Mouse (Mus musculus) lung, embryonic 16.5 days (tissue): ENCODE data around the gene Trpt1. TPM values are rescaled to one million over a fixed set of nuclear protein-coding genes. Genes with fewer than 3 reads are reported as not detected.

Experiments used
- ATAC-seq: fragments of 200-750 bp; cut with Nextera tagmentation; 2 replicates; pipeline ENCODE4 v1.8.0; 2017; ENCODE audit warnings: low read depth, mild to moderate bottlenecking, moderate library complexity
- H3K27ac ChIP-seq: fragments of 300-500 bp; sonication (generic); 2 replicates; pipeline ENCODE4 v1.5.1; 2014; ENCODE audit warnings: mild to moderate bottlenecking, control low read depth, low read length
- H3K27me3 ChIP-seq: fragments of 300-500 bp; sonication (generic); 2 replicates; pipeline ENCODE4 v1.6.1; 2014; ENCODE audit warnings: low read depth, low read length, mixed read lengths; ENCODE audit not compliant: control insufficient read depth, insufficient read depth
- H3K36me3 ChIP-seq: fragments of 300-500 bp; sonication (generic); 2 replicates; pipeline ENCODE4 v1.6.1; 2014; ENCODE audit warnings: low read length; ENCODE audit not compliant: control insufficient read depth, insufficient read depth
- H3K4me1 ChIP-seq: fragments of 300-500 bp; sonication (generic); replicated peaks from 2 replicates; pipeline ENCODE4 v1.6.1; 2014; ENCODE audit warnings: low read length, mixed read lengths; ENCODE audit not compliant: control insufficient read depth, insufficient read depth
- H3K4me2 ChIP-seq: fragments of 300-500 bp; sonication (generic); 2 replicates; pipeline ENCODE4 v1.6.1; 2014; ENCODE audit warnings: low read depth, low read length, control low read depth
- H3K4me3 ChIP-seq: fragments of 300-500 bp; sonication (generic); 2 replicates; pipeline ENCODE4 v1.5.1; 2014; ENCODE audit warnings: mild to moderate bottlenecking, low read length, control low read depth
- H3K9ac ChIP-seq: fragments of 300-500 bp; sonication (generic); 2 replicates; pipeline ENCODE4 v1.6.1; 2014; ENCODE audit warnings: low read length, control low read depth
- H3K9me3 ChIP-seq: fragments of 300-500 bp; sonication (generic); 2 replicates; pipeline ENCODE4 v1.6.1; 2016; ENCODE audit warnings: low read length; ENCODE audit not compliant: control insufficient read depth
- WGBS: fragments of 180-500 bp; shearing (Covaris S2); extraction: QIAGEN DNeasy Blood & Tissue Kit; methylation state at CpG from one replicate; pipeline ENCODE4 v1.1.7; 2014; 5-methylcytosine and 5-hydroxymethylcytosine counted together
- polyA plus RNA-seq: library from polyadenylated mRNA; unstranded; fragments of >200 nt; fragmentation: Nextera tagmentation; extraction: Ambion mirVana; gene quantifications from 2 replicates; pipeline ENCODE4 v1.2.1, GENCODE M21; 2015

Gene Trpt1
- 10.9 and 12.3 TPM in 2 replicates for polyA plus RNA-seq

DNA sequence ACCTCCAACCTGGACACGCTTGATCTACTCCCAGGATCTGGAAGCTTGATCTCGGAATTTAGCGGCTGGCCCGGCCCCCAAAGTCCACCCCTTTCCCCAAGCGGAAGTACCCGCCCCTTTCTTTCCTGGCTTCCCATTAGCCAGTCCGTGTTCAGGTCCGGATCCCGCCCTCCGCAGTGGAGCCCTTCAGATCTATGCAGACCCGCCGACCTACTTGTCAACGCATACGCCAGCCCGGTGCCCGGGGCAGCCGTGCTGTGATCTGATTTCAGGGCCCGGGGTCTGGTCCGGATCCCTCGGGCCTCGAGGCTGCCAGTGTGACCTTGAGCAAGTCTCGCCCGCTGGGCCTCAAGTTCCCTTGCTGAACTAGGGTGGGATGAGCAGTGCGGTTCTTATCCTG lies at the start of gene Trpt1, which contains the start of gene Nudt22:
Gene Trpt1 (plus strand): TSS at position 126 of the 400 bp plus-strand sequence.
Gene Nudt22 (minus strand): TSS at position 112 of the 400 bp plus-strand sequence.
- H3K36me3 ChIP-seq = peaks cover 11% of the 10 kb centered on the region
- no peaks in the 10 kb centered on the region for H3K9me3 ChIP-seq
- no peaks in the 10 kb centered on the region for H3K27me3 ChIP-seq
- H3K4me1 ChIP-seq = peaks cover 29% of the 10 kb centered on the region
- WGBS = under 1% methylated on average over 24 of the region's 24 CpGs
- ATAC-seq = peak; percentile 81
- H3K27ac ChIP-seq = peak within 1 kb of the TSS; percentile 81
- H3K4me3 ChIP-seq = peak within 1 kb of the TSS; percentile 73
- H3K9ac ChIP-seq = peak within 1 kb of the TSS; percentile 82
- peak within 1 kb of the TSS; percentile 80 for H3K4me2 ChIP-seq

GRCm38 (mm10) chr19:6947742-6948141 lies 48.2 kb upstream of the Trpt1 start:
- no peak overlapping the region for H3K4me3 ChIP-seq
- no peaks in the 10 kb centered on the region for H3K27me3 ChIP-seq
- H3K27ac ChIP-seq = no peak overlapping the region
- H3K4me1 ChIP-seq = peaks cover 18% of the 10 kb centered on the region
- WGBS = 51% methylated on average over 4 of the region's 4 CpGs
- H3K9me3 ChIP-seq = no peaks in the 10 kb centered on the region
- H3K9ac ChIP-seq = no peak overlapping the region
- no peaks in the 10 kb centered on the region for H3K36me3 ChIP-seq
- no peak for ATAC-seq
- no peak overlapping the region for H3K4me2 ChIP-seq

- WGBS = 78% methylated on average over 4 of the region's 4 CpGs
- Histone ChIP-seq H3K4me3 (no peak overlapping the region), H3K27ac (no peak overlapping the region), H3K4me2 (no peak overlapping the region), H3K27me3 (no peaks in the 10 kb centered on the region), H3K4me1 (peaks cover 18% of the 10 kb centered on the region), H3K9me3 (no peaks in the 10 kb centered on the region), H3K36me3 (no peaks in the 10 kb centered on the region), H3K9ac (no peak overlapping the region)
- no peak for ATAC-seq
Measured at GRCm38 (mm10) chr19:6948186-6948585, 47.7 kb upstream of the Trpt1 start.

DNA sequence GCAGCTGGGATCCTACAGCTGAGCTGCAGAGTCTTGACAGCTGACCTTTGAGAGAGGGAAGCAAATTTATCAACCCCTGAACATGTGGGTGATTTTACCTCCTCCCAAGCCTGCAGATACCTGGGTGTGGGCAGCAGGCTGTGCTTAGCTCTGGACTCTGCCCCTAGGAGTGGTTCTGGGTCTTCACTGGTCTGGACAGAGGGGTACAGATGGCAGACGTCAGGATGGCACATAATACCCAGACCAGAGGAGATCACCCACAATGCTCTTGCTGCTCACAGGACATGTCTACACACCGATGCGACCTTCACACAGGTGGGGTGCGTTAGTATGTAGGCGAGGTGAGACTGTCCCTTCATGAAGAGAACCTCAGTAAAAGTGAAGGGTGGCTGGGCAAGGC lies 46.4 kb upstream of the Trpt1 start:
- ATAC-seq = no peak
- Histone ChIP-seq H3K36me3 (no peaks in the 10 kb centered on the region; the same call in 1 of the 2 replicates), H3K27me3 (no peaks in the 10 kb centered on the region), H3K9ac (no peak overlapping the region), H3K4me2 (no peak overlapping the region), H3K4me1 (peaks cover 21% of the 10 kb centered on the region), H3K27ac (no peak overlapping the region), H3K9me3 (no peaks in the 10 kb centered on the region), H3K4me3 (no peak overlapping the region)
- WGBS = 88% methylated on average over 5 of the region's 5 CpGs

GRCm38 (mm10) chr19:6949951-6950350 lies 46.0 kb upstream of the Trpt1 start:
- H3K9ac ChIP-seq = peak overlapping the region; percentile 84
- H3K4me1 ChIP-seq = peaks cover 21% of the 10 kb centered on the region
- H3K4me3 ChIP-seq = peak overlapping the region; percentile 68
- no peak for ATAC-seq
- no peaks in the 10 kb centered on the region for H3K27me3 ChIP-seq
- peaks cover 4% of the 10 kb centered on the region for H3K36me3 ChIP-seq
- H3K4me2 ChIP-seq = peak overlapping the region; percentile 88
- no peaks in the 10 kb centered on the region for H3K9me3 ChIP-seq
- 49% methylated on average over 5 of the region's 5 CpGs for WGBS
- peak overlapping the region; percentile 99; the same call in 1 of the 2 replicates for H3K27ac ChIP-seq

DNA sequence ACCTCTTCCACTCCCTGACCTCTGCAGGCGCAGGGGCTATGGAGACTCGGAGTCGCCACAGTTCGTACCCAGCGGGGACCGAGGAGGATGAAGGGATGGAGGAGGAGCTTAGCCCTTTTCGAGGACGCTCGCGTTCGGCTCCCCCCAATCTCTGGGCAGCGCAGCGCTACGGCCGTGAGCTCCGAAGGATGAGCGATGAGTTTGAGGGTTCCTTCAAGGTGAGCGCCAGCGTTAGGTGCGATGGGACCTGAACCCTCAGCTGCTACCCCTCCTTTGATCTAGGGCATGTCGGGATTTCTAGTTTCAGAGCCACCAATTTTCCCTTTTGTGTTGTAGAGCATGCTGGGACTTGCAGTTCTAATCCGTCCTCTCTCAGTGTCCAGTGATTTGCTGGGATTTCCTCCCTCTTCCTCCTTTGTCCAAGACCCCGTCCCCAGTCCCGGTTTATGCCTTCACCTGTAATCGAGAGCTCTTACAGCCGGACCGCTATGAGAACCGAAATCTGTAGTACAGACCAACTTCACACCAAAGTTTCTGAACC lies 45.2 kb upstream of the Trpt1 start:
- no peaks in the 10 kb centered on the region for H3K27me3 ChIP-seq
- peaks cover 11% of the 10 kb centered on the region for H3K36me3 ChIP-seq
- peak; percentile 40 for ATAC-seq
- H3K4me3 ChIP-seq = peak overlapping the region; percentile 68
- H3K9me3 ChIP-seq = no peaks in the 10 kb centered on the region
- peak overlapping the region; percentile 99 for H3K27ac ChIP-seq
- 0% methylated on average over 28 of the region's 28 CpGs for WGBS
- peak overlapping the region; percentile 84 for H3K9ac ChIP-seq
- H3K4me1 ChIP-seq = peaks cover 21% of the 10 kb centered on the region
- peak overlapping the region; percentile 88 for H3K4me2 ChIP-seq

DNA sequence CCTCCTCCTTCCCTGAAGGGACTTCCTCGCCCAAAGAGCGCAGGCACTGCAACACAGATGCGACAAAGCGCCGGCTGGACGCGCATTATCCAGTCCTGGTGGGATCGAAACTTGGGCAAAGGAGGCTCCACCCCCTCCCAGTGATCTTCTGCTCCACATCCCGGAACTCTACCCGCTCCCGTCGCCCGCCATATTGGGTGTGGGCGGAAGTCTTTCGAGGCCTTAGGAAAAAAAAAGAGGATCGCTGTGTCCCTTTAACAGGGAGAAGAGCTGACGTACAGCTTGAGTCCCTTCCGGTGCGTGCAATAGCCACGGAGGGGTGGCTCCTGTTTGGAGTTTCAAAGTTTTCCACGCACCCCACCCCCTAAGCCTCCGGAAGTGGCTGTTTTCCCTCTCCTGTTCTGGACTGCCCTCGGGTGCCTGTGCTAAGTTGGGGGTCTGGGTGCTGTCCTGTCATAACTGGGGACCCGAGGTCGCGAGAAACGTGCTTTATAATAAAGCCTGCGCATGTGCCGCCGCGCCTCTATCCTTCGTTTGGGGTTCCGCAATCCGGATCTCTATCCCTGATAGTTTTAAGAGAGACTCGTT lies 44.5 kb upstream of the Trpt1 start:
- peak; percentile 86 for ATAC-seq
- WGBS = under 1% methylated on average over 35 of the region's 35 CpGs
- peak overlapping the region; percentile 88 for H3K4me2 ChIP-seq

DNA sequence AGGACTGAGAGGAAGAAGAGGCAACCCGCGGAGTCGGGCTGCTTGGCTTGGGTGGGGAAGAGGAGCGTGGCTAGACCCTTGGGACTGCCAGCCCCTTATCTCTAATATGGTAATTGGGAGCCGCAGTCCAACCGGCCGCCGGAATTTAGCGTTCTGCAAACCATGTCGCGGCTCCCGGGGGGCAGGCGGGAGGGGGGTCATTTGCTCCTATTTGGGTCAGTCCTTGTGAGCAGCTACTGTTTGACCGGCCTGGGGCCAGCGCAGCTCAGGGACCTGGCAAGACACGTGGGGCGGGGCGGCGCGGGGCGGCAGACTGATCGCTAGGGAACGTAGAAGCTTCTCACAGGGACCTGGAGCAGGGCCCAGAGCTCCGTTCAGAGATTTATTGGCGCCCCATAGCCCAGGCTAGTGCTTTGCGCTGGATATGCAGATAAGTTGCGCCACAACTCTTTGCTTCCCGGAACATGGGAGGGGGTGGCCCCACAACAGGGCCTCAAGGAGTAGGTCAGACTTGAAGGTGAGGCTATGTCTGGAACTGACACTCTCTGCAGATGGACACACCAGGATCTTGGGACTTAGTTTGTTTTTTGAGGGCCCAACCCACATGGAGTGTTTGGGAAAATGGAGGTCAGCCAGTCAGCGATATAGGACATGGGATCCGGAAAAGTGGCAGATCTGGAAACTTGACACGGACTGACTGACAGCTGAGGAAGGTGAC lies 43.8 kb upstream of the Trpt1 start:
- peak; percentile 71 for ATAC-seq
- peak overlapping the region; percentile 99 for H3K27ac ChIP-seq
- H3K4me2 ChIP-seq = peak overlapping the region; percentile 88
- H3K4me1 ChIP-seq = peaks cover 21% of the 10 kb centered on the region
- H3K36me3 ChIP-seq = peaks cover 21% of the 10 kb centered on the region
- WGBS = under 1% methylated on average over 31 of the region's 31 CpGs
- peak overlapping the region; percentile 84 for H3K9ac ChIP-seq
- no peaks in the 10 kb centered on the region for H3K27me3 ChIP-seq
- H3K9me3 ChIP-seq = no peaks in the 10 kb centered on the region
- peak overlapping the region; percentile 68 for H3K4me3 ChIP-seq

More for the DNA sequence above, 44.5 kb upstream of the Trpt1 start:
- H3K4me3 ChIP-seq = peak overlapping the region; percentile 68
- H3K36me3 ChIP-seq = peaks cover 16% of the 10 kb centered on the region
- peak overlapping the region; percentile 99 for H3K27ac ChIP-seq
- peak overlapping the region; percentile 84 for H3K9ac ChIP-seq
- peaks cover 21% of the 10 kb centered on the region for H3K4me1 ChIP-seq
- no peaks in the 10 kb centered on the region for H3K9me3 ChIP-seq
- H3K27me3 ChIP-seq = no peaks in the 10 kb centered on the region

GRCm38 (mm10) chr19:6952712-6953037 lies 43.3 kb upstream of the Trpt1 start:
- H3K9ac ChIP-seq = peak overlapping the region; percentile 84
- no peaks in the 10 kb centered on the region for H3K27me3 ChIP-seq
- H3K36me3 ChIP-seq = peaks cover 21% of the 10 kb centered on the region
- peak; percentile 13 for ATAC-seq
- H3K4me3 ChIP-seq = peak overlapping the region; percentile 68
- peak overlapping the region; percentile 99 for H3K27ac ChIP-seq
- peaks cover 21% of the 10 kb centered on the region for H3K4me1 ChIP-seq
- H3K4me2 ChIP-seq = peak overlapping the region; percentile 88
- WGBS = 1% methylated on average over 3 of the region's 3 CpGs
- no peaks in the 10 kb centered on the region for H3K9me3 ChIP-seq
